Mouse (Mus musculus): ENCODE data around the gene Iars. TPM values are rescaled to one million over a fixed set of nuclear protein-coding genes. Genes with fewer than 3 reads are reported as not detected.

Iars gene
- 10 to 100 TPM; 83.3 to 96.2 TPM for total RNA-seq (2023)

DNA sequence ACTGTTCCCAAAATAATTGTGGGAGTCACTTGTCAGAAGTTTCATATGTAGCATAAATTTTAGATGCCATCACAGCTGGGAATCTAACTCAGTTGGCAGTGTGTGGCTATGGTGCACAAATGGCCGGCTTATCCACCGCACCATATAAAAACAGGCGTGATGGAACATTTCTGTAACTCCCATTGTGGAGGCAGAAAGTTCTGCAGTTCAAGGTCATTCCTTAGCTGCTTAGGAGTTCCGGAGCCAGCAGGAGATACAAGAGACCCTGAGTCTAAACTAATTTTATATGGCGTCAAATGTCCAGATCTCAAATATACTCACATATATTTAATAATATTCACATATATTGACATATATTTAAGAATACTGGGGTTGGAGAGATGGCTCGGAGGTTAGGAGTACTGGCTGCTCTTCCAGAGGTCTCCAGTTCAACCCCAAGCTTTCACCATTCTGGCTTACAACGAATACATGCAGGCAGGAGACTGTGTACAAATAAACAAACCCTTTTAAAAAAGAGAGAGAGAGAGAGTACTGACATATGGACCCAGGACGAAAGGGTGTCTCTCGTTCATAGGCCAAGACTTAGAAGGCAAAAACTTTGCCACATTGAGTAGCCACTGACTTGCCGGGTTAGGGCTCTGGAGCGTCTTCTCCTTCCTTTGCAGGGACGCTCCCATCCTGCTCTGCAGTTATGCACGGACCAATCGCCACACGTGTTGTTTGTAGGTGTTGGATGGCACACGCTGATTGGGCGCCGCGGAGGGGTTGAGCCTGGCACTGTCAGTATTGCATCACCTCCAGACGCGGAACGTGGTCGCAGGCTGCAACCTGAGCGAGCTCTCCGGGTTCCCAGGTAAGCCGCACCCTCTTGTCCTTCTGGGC lies at the start of gene Iars:
TSS of gene Iars (plus strand) at position 750 of the 882 bp plus-strand sequence.

GRCm38 (mm10) chr13:49652481-49653179 lies 29.3 kb upstream of the Iars start, which contains the start of the genes Cenpp and Nol8:
Gene Cenpp (minus strand): TSS chr13:49652785.
Gene Nol8 (plus strand): TSS chr13:49653078.

Other genes starting within 250 kb of the Iars start
- under 1 TPM; 0.55 to 0.68 TPM for gene Tes3-ps, start 188.8 kb upstream of the Iars start, total RNA-seq (2023)
- gene Ecm2, start 177.3 kb upstream of the Iars start, total RNA-seq (2023), result under 1 TPM in 1 of 2 experiments, not detected in 1; 0.09 TPM
- gene Aspn, start 137.7 kb upstream of the Iars start, total RNA-seq (2023), result not detected
- gene Omd, start 99.6 kb upstream of the Iars start, total RNA-seq (2023), result under 1 TPM in 1 of 2 experiments, not detected in 1; 0.33 TPM
- not detected for gene Ogn, start 74.1 kb upstream of the Iars start, total RNA-seq (2023)
- 1 to 10 TPM in 1 of 2 experiments, under 1 TPM in 1; 0.98 to 1.0 TPM for gene Cenpp, start 29.3 kb upstream of the Iars start, total RNA-seq (2023)
- gene Nol8, start 29.0 kb upstream of the Iars start, total RNA-seq (2023), result 10 to 100 TPM; 46.2 to 49.6 TPM
- not detected for gene Gm30302, start 116.9 kb downstream of the Iars start, total RNA-seq (2023)

Data from B cell, adult 67 days (primary cell).